Mouse (Mus musculus): ENCODE data around the gene Tmtc4. TPM values are rescaled to one million over a fixed set of nuclear protein-coding genes. Genes with fewer than 3 reads are reported as not detected.

The Tmtc4 gene
- total RNA-seq, 2 experiments from 2014 or later, result 19.0 to 23.0 TPM

- TF ChIP-seq CTCF (conservative IDR thresholded peaks at IDR 0.05), result no peak
- no peak overlapping the region for H3K27ac ChIP-seq
- DNase-seq (ENCODE audit: low spot score in 2 of 2), result no peak
- H3K4me3 ChIP-seq, result no peak overlapping the region
Measured at GRCm38 (mm10) chr14:122909368-122910091, 74.3 kb downstream of the Tmtc4 start.

- TF ChIP-seq CTCF (conservative IDR thresholded peaks at IDR 0.05), result no peak
- DNase-seq (ENCODE audit: low spot score in 2 of 2), result no peak
- H3K4me3 ChIP-seq, result no peak overlapping the region
- H3K27ac ChIP-seq, result no peak overlapping the region
Measured at GRCm38 (mm10) chr14:122908075-122908474, 75.8 kb downstream of the Tmtc4 start.

- H3K4me3 ChIP-seq, result no peak overlapping the region
- TF ChIP-seq CTCF (conservative IDR thresholded peaks at IDR 0.05), result no peak
- no peak overlapping the region for H3K27ac ChIP-seq
- DNase-seq (ENCODE audit: low spot score in 2 of 2), result no peak
Measured at GRCm38 (mm10) chr14:122905007-122905406, 78.8 kb downstream of the Tmtc4 start.

- TF ChIP-seq CTCF (conservative IDR thresholded peaks at IDR 0.05), result no peak
- DNase-seq (ENCODE audit: low spot score in 2 of 2), result no peak
- no peak overlapping the region for H3K4me3 ChIP-seq
- H3K27ac ChIP-seq, result peak overlapping the region; percentile 24; the same call in 1 of the 2 replicates
Measured at GRCm38 (mm10) chr14:122903923-122904351, 79.9 kb downstream of the Tmtc4 start.

- Histone ChIP-seq H3K4me3 (no peak overlapping the region), H3K27ac (peak overlapping the region; percentile 61)
- peak; percentile 73 for TF ChIP-seq CTCF (conservative IDR thresholded peaks at IDR 0.05)
- peak; percentile 37 to 51 for DNase-seq (ENCODE audit: low spot score in 2 of 2)
Measured at GRCm38 (mm10) chr14:122902884-122903283, 81.0 kb downstream of the Tmtc4 start.

GRCm38 (mm10) chr14:122902136-122902535 lies 81.7 kb downstream of the Tmtc4 start:
- no peak for TF ChIP-seq CTCF (conservative IDR thresholded peaks at IDR 0.05)
- Histone ChIP-seq H3K27ac (peak overlapping the region; percentile 61), H3K4me3 (no peak overlapping the region)
- DNase-seq (ENCODE audit: low spot score in 2 of 2), result no peak

- TF ChIP-seq CTCF (conservative IDR thresholded peaks at IDR 0.05), result no peak
- Histone ChIP-seq H3K27ac (peak overlapping the region; percentile 61; the same call in 1 of the 2 replicates), H3K4me3 (no peak overlapping the region)
- DNase-seq (ENCODE audit: low spot score in 2 of 2), result no peak
Measured at GRCm38 (mm10) chr14:122901715-122902114, 82.1 kb downstream of the Tmtc4 start.

GRCm38 (mm10) chr14:122901177-122901576 lies 82.7 kb downstream of the Tmtc4 start:
- Histone ChIP-seq H3K4me3 (no peak overlapping the region), H3K27ac (peak overlapping the region; percentile 61; the same call in 1 of the 2 replicates)
- TF ChIP-seq CTCF (conservative IDR thresholded peaks at IDR 0.05), result peak; percentile 72
- no peak for DNase-seq (ENCODE audit: low spot score in 2 of 2)

- Histone ChIP-seq H3K27ac (peak overlapping the region; percentile 61; the same call in 1 of the 2 replicates), H3K4me3 (no peak overlapping the region)
- DNase-seq (ENCODE audit: low spot score in 2 of 2), result no peak
- TF ChIP-seq CTCF (conservative IDR thresholded peaks at IDR 0.05), result no peak
Measured at GRCm38 (mm10) chr14:122900679-122901078, 83.2 kb downstream of the Tmtc4 start.

- Histone ChIP-seq H3K27ac (no peak overlapping the region), H3K4me3 (no peak overlapping the region)
- peak; percentile 56 for TF ChIP-seq CTCF (conservative IDR thresholded peaks at IDR 0.05)
- no peak for DNase-seq (ENCODE audit: low spot score in 2 of 2)
Measured at GRCm38 (mm10) chr14:122898550-122898949, 85.3 kb downstream of the Tmtc4 start.

- H3K27ac ChIP-seq, result no peak overlapping the region
- DNase-seq (ENCODE audit: low spot score in 2 of 2), result no peak
- no peak for TF ChIP-seq CTCF (conservative IDR thresholded peaks at IDR 0.05)
- H3K4me3 ChIP-seq, result no peak overlapping the region
Measured at GRCm38 (mm10) chr14:122896106-122896505, 87.7 kb downstream of the Tmtc4 start.

- no peak overlapping the region for H3K27ac ChIP-seq
- TF ChIP-seq CTCF (conservative IDR thresholded peaks at IDR 0.05), result no peak
- DNase-seq (ENCODE audit: low spot score in 2 of 2), result no peak
- no peak overlapping the region for H3K4me3 ChIP-seq
Measured at GRCm38 (mm10) chr14:122891470-122891968, 92.3 kb downstream of the Tmtc4 start.

- Histone ChIP-seq H3K4me3 (no peak overlapping the region), H3K27ac (no peak overlapping the region)
- DNase-seq (ENCODE audit: low spot score in 2 of 2), result no peak
- no peak for TF ChIP-seq CTCF (conservative IDR thresholded peaks at IDR 0.05)
Measured at GRCm38 (mm10) chr14:122888480-122888872, 95.4 kb downstream of the Tmtc4 start.

Measured in layer of hippocampus, adult 2 months (tissue).